Mouse (Mus musculus) cerebellum, adult 2 months (tissue): ENCODE data around the gene Epyc. TPM values are rescaled to one million over a fixed set of nuclear protein-coding genes. Genes with fewer than 3 reads are reported as not detected.

Source experiments
- DNase-seq, 2 experiments: peaks; one replicate each; pipeline ENCODE4 v3.0.0; 2021
- H3K27ac ChIP-seq: fragments of 200-500 bp; 2 replicates; pipeline ENCODE4 v1.5.1; 2012; ENCODE audit warnings: low read length, control low read depth, inconsistent platforms; ENCODE audit not compliant: insufficient read depth
- H3K27me3 ChIP-seq: fragments of 200-500 bp; 2 replicates; pipeline ENCODE4 v1.6.1; 2012; ENCODE audit warnings: inconsistent platforms, mild to moderate bottlenecking, low read length, moderate library complexity; ENCODE audit not compliant: control insufficient read depth, insufficient read depth
- H3K4me1 ChIP-seq: fragments of 200-500 bp; 2 replicates; pipeline ENCODE4 v1.6.1; 2011; ENCODE audit warnings: low read length; ENCODE audit not compliant: control insufficient read depth, insufficient read depth
- H3K4me3 ChIP-seq: fragments of 200-500 bp; replicated peaks from 2 replicates; pipeline ENCODE3; 2011; ENCODE audit warnings: mild to moderate bottlenecking, low read depth, low read length, control low read depth; ENCODE audit not compliant: insufficient read depth
- CTCF ChIP-seq: fragments of 200-500 bp; IDR thresholded peaks from 2 replicates; pipeline ENCODE4 v1.5.1; 2011; ENCODE audit warnings: low read depth, mild to moderate bottlenecking, control low read depth, low read length, moderate library complexity, borderline replicate concordance; ENCODE audit not compliant: insufficient read depth
- POLR2A ChIP-seq: fragments of 200-500 bp; IDR thresholded peaks from 2 replicates; pipeline ENCODE4 v1.6.1; 2011; ENCODE audit warnings: low read length, control low read depth, borderline replicate concordance; ENCODE audit not compliant: insufficient read depth
- WGBS: fragments of 180-500 bp; shearing (Covaris S2); methylation state at CpG from one replicate; pipeline ENCODE4 v1.1.7; 2018; 5-methylcytosine and 5-hydroxymethylcytosine counted together
- polyA plus RNA-seq: library from polyadenylated mRNA; depleted of rRNA; stranded (reverse); fragments of >200 nt; gene quantifications from 2 replicates; pipeline ENCODE4 v1.2.3, GENCODE M21; 2012

Gene Epyc
- polyA plus RNA-seq, 1 experiment = 0.05 TPM

DNA sequence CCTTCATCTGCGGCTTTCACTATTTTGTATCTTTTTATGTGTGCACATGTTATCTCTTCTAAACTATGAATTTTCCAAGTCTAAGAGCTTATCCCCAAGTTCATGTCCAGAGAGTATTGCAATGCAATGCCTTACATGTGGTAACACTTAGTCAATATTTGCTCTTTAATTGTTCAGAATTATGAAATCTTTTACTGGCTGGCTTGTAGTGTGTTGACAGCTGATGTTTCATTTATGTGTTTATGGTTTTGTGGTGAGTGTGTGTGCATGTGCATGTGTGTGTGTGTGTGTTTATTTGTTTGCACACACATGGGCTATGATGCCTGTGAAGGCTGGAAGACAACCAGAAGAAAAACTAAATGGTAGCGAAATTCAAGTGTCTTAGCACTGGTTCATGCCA lies 1.9 kb upstream of the Epyc start:
- Histone ChIP-seq H3K4me1 (no peaks in the 10 kb centered on the region), H3K27ac (no peak overlapping the region), H3K4me3 (no peak overlapping the region), H3K27me3 (no peaks in the 10 kb centered on the region)
- no peak for DNase-seq
- WGBS = 87% methylated on average over 2 of the region's 2 CpGs
- no peak for TF ChIP-seq POLR2A
- no peak for TF ChIP-seq CTCF

- Histone ChIP-seq H3K4me1 (no peaks in the 10 kb centered on the region), H3K27me3 (no peaks in the 10 kb centered on the region), H3K27ac (no peak overlapping the region), H3K4me3 (no peak overlapping the region)
- DNase-seq = no peak
- 38% methylated on average over 2 of the region's 2 CpGs for WGBS
- no peak for TF ChIP-seq CTCF
- no peak for TF ChIP-seq POLR2A
Observed at GRCm38 (mm10) chr10:97650334-97650733, 6.5 kb downstream of the Epyc start.

DNA sequence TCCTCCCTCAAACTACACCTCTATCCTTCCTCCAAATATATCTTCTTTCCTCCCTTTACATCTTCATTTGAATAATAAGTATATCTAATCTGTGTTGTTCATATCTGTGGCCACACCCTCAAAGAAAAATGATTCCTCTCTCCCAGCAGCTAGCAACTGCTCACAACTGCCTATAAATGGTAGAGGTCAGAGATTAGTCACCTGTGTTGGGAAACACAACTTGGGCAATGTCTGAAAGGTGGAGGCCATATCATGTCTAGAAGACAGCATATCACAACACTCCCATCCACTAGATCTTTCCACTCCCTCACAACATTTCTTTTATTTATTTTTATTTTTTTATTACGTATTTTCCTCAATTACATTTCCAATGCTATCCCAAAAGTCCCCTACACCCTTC lies 15.6 kb downstream of the Epyc start:
- Histone ChIP-seq H3K27ac (no peak overlapping the region), H3K27me3 (no peaks in the 10 kb centered on the region), H3K4me1 (no peaks in the 10 kb centered on the region), H3K4me3 (no peak overlapping the region)
- 92% methylated on average over 1 of the region's 1 CpGs for WGBS
- no peak for TF ChIP-seq POLR2A
- TF ChIP-seq CTCF = no peak
- no peak for DNase-seq

GRCm38 (mm10) chr10:97668656-97669055 lies 24.8 kb downstream of the Epyc start:
- Histone ChIP-seq H3K27ac (no peak overlapping the region), H3K4me1 (no peaks in the 10 kb centered on the region; the same call in 1 of the 2 replicates), H3K4me3 (no peak overlapping the region), H3K27me3 (no peaks in the 10 kb centered on the region)
- no peak for TF ChIP-seq POLR2A
- TF ChIP-seq CTCF = no peak
- no peak for DNase-seq
- WGBS = 54% methylated on average over 4 of the region's 4 CpGs

DNA sequence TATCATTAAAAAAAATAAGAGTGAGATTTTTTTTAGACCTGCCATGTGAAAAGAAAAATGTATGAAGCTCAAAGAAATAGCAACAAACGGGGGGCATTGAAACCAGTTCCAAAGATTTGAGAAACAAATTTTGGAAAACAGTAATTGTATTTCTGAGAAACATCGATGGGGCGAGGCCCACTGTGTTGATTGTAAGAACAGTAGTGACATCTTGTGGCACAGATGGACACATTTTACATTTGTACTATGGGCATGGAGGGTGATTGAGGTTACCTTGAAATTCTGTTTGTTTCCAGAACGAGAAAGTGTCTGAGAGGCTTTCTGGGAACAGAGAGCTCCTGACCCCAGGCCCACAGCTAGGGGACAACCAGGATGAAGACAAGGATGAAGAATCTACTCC lies 26.3 kb downstream of the Epyc start:
- Histone ChIP-seq H3K27me3 (no peaks in the 10 kb centered on the region), H3K4me1 (no peaks in the 10 kb centered on the region; the same call in 1 of the 2 replicates), H3K4me3 (no peak overlapping the region), H3K27ac (no peak overlapping the region)
- WGBS = 27% methylated on average over 4 of the region's 4 CpGs
- TF ChIP-seq CTCF = peak; percentile 44
- no peak for TF ChIP-seq POLR2A
- peak; percentile 16 to 30 for DNase-seq

DNA sequence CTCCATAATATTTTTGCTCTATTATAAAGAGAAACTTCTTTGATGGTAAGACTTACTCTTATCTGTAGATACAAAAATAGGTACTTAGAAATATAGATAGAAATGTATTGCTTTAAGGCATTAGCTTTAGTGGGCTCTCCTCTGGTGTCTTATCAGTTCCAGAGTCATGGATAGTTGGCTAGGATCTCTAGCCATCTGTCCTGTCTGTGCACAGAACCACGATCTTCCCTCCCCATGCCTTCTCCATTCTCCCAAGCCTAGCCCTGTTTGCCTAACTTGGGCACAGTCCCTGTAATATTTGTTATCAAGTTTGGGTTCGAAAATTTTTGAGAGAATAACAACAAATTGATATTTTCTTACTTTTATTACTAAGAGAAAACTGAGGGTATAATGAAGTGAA lies 29.4 kb downstream of the Epyc start:
- 19% methylated on average over 2 of the region's 2 CpGs for WGBS
- Histone ChIP-seq H3K27ac (no peak overlapping the region), H3K27me3 (no peaks in the 10 kb centered on the region), H3K4me1 (no peaks in the 10 kb centered on the region; the same call in 1 of the 2 replicates), H3K4me3 (no peak overlapping the region)
- TF ChIP-seq POLR2A = no peak
- DNase-seq = peak in 1 of 2 experiments; percentile 18

DNA sequence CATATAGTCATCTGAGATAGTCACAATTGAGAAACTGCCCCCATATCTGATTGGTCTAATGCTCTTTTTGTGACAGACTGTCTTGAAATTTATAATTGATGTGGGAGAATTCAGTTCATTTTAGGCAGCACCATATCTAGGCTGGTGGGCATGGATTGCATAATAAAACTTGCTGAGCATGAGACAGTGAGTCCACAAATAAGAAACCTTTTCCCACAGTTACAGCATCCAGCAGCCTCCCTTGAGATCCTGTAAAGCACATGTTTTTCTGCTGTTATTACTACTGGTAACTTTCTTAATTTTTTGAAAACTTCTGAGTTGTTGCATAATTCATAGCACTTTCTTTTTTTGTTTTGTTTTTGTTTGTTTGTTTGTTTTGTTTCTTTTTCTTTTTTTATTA lies 39.1 kb downstream of the Epyc start:
- no peak overlapping the region for H3K27ac ChIP-seq
- DNase-seq = no peak
- TF ChIP-seq CTCF = no peak
- no peak for TF ChIP-seq POLR2A
- H3K4me3 ChIP-seq = no peak overlapping the region
- no peaks in the 10 kb centered on the region for H3K27me3 ChIP-seq
- H3K4me1 ChIP-seq = no peaks in the 10 kb centered on the region

- Histone ChIP-seq H3K4me3 (no peak overlapping the region), H3K27ac (no peak overlapping the region), H3K27me3 (no peaks in the 10 kb centered on the region), H3K4me1 (no peaks in the 10 kb centered on the region)
- 31% methylated on average over 1 of the region's 1 CpGs for WGBS
- DNase-seq = no peak
- no peak for TF ChIP-seq POLR2A
- TF ChIP-seq CTCF = no peak
Observed at GRCm38 (mm10) chr10:97687198-97687597, 43.3 kb downstream of the Epyc start.
